Mouse (Mus musculus) lung, adult 2 months (tissue): ENCODE measurements around the gene Krt7. TPM values are rescaled to one million over a fixed set of nuclear protein-coding genes. Genes with fewer than 3 reads are reported as not detected.

Experiments
- DNase-seq: peaks from one replicate; pipeline ENCODE4 v3.0.0; 2022
- H3K4me1 ChIP-seq: fragments of 200-500 bp; 2 replicates; pipeline ENCODE4 v1.6.1; 2011; ENCODE audit warnings: low read length; ENCODE audit not compliant: control insufficient read depth, insufficient read depth
- H3K4me3 ChIP-seq: fragments of 200-500 bp; replicated peaks from 2 replicates; pipeline ENCODE3; 2011; ENCODE audit warnings: low read depth, mild to moderate bottlenecking, control low read depth, low read length; ENCODE audit errors: extremely low read depth
- CTCF ChIP-seq: fragments of 200-500 bp; IDR thresholded peaks from 2 replicates; pipeline ENCODE4 v1.5.1; 2011; ENCODE audit warnings: mild to moderate bottlenecking, low read length, control low read depth; ENCODE audit not compliant: insufficient read depth
- POLR2A ChIP-seq: fragments of 200-500 bp; IDR thresholded peaks from 2 replicates; pipeline ENCODE4 v1.6.1; 2011; ENCODE audit warnings: low read depth, mild to moderate bottlenecking, control low read depth, low read length, borderline replicate concordance; ENCODE audit errors: extremely low read depth
- WGBS: fragments of 180-500 bp; shearing (Covaris S2); methylation state at CpG from one replicate; pipeline ENCODE4 v1.1.7; 2018; 5-methylcytosine and 5-hydroxymethylcytosine counted together
- polyA plus RNA-seq: library from polyadenylated mRNA; depleted of rRNA; stranded (reverse); fragments of >200 nt; gene quantifications from 2 replicates; pipeline ENCODE4 v1.2.3, GENCODE M21; 2012

Krt7 gene
- polyA plus RNA-seq, 1 experiment = 143 TPM

DNA sequence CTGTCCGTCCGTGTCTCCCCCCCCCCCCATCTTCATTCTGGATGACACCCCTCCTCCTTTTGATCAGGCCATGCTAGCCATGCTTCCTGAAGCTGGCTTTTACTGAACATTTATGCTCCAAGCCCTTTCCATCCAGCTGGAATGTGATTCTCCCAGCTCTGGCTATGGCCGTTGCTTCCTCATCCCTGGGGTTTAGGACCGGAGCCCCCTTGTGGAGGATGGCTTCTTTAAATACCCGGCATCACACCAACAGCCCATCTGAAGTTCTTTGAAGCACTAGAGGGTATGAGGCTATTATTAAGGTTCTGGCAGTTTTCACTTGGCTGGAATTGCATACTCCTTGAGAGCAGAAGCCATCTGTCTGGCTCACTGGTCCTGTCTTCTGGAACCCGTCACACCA, 10.1 kb downstream of the Krt7 start:
- DNase-seq = no peak
- H3K4me1 ChIP-seq = no peaks in the 10 kb centered on the region
- TF ChIP-seq CTCF = no peak
- TF ChIP-seq POLR2A = no peak
- H3K4me3 ChIP-seq = no peak overlapping the region
- 49% methylated on average over 6 of the region's 6 CpGs for WGBS

DNA sequence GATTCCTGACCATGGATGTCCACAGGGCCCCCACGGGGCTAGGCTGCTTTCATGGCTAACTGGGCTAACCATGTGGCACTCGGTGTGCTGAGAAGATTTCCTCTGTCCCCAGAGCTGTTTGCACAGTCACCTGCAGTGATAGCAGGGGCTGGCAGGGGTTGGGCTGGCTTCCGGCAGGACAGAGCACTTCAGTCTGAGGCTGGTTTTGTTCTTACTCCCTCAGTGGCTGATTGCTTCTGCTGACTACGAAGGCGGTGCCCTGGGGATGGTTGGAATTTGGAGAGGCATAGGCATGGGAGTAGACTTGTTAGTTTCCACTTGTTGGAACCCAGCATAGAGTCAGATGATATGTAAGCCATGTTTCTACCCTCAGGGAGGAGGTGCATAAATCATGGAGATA, 14.1 kb downstream of the Krt7 start:
- TF ChIP-seq CTCF (no peak), POLR2A (no peak)
- no peak for DNase-seq
- WGBS = 24% methylated on average over 5 of the region's 5 CpGs
- H3K4me1 ChIP-seq = no peaks in the 10 kb centered on the region
- no peak overlapping the region for H3K4me3 ChIP-seq

DNA sequence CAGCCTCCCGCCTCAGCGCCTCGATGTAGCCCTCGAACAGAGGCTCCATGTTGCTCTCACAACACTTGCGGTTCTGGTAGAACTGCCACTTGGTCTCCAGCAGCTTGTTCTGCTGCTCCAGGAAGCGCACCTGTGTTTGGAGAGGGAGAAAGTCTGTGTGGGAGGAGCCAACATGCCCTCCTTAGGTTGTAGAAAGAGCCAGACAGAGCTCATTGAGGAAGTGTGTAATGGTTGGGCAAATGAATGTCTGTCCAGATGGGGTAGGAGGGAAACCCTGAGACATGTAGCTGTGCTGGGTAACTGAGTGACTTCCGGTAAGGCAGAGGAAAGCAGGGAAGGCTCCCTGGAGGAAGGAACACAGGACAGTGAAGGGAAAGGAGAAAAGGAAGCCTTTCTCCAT, 25.8 kb downstream of the Krt7 start:
- no peaks in the 10 kb centered on the region for H3K4me1 ChIP-seq
- 44% methylated on average over 7 of the region's 7 CpGs for WGBS
- no peak overlapping the region for H3K4me3 ChIP-seq
- DNase-seq = no peak
- TF ChIP-seq POLR2A (no peak), CTCF (no peak)

DNA sequence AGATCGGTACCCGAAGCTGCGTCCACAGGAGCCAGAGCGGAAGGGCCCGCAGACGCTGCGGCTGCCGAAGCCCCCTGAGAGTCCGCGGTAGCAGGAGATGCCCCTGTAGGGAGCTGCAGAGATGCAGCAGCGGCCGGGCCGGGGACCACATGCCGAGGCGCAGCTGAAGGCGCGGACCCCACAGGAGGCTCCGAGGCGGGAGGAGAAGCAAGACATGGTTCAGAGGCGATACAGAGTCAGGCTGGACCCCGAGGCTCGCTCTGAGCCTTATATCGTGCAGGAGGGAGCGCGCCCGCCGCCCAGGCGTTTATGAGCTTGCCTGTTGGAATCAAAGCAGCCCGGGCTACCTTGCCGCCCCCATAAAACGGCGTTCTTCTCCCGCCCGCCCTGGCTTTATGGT, 27.7 kb downstream of the Krt7 start, which contains the start of gene Krt87:
TSS of gene Krt87 (minus strand) at position 250 of the 400 bp plus-strand sequence.
- 6% methylated on average over 34 of the region's 34 CpGs for WGBS
- H3K4me1 ChIP-seq = no peaks in the 10 kb centered on the region
- no peak for DNase-seq
- H3K4me3 ChIP-seq = no peak within 1 kb of the TSS
- no peak for TF ChIP-seq POLR2A
- TF ChIP-seq CTCF = no peak

DNA sequence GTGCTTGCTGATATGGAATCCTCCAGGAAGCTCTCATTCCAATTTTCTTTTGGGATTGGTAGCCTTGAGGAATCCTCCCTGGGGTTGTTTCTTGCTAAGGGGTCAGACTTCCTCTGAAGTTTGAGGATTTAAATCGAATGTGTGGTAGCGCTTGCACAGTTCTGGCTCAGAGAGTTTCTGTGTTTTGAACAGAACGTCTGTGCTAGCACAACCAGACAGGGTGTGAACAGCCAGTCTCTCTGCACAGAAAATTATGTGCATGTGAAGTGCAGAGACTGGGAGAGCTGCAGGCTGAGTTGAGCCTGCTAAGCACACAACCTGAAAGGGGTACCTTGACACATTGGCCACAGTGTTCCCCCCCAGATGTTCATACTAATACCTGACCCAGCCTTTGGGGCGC, 30.0 kb downstream of the Krt7 start:
- WGBS = 72% methylated on average over 4 of the region's 4 CpGs
- H3K4me1 ChIP-seq = no peaks in the 10 kb centered on the region
- no peak for TF ChIP-seq POLR2A
- no peak for DNase-seq
- H3K4me3 ChIP-seq = no peak overlapping the region

DNA sequence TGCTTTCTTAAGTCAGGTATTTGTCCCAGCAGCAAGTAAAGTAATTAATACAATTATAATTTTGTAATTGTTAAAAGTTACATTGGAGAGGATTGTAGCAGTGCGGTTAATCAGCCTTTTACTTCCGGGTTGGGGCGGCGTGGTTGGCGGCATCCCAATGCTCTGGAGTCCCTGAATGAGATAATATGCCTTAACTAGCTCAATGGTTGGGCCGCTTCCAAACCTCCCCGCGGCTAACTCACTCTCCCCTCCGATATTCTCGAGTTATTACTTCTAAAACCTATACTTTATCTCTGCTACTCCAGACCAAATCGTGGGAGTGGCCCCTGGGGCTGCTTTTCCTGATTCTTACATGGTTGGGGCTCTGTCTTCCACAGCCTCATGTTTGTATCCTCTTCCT, 35.7 kb downstream of the Krt7 start:
- DNase-seq = no peak
- 58% methylated on average over 11 of the region's 11 CpGs for WGBS
- H3K4me1 ChIP-seq = no peaks in the 10 kb centered on the region
- no peak overlapping the region for H3K4me3 ChIP-seq
- TF ChIP-seq POLR2A = no peak
- no peak for TF ChIP-seq CTCF

DNA sequence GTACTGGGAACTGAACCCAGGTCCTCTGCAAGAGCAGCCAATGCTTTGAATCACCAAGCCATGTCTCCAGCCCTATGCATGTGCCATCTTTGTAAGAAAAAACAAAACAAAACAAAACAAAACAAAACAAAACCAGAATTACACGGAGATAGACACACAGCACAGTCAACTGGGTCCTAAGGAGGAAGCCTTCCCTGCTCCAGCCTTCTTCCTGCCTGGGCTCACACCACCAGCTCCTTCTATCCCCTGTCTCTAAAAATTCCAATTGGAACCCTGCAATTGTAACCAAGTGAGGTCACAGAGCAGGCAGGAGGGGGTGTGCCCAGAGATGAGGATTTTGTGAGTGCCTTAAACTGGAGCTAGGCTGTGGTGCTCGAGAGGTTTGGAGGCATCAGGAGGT, 36.6 kb downstream of the Krt7 start, which contains the start of gene Krt88:
TSS of gene Krt88 (plus strand) at position 301 of the 400 bp plus-strand sequence.
- 75% methylated on average over 2 of the region's 2 CpGs for WGBS
- no peak within 1 kb of the TSS for H3K4me3 ChIP-seq
- H3K4me1 ChIP-seq = no peaks in the 10 kb centered on the region
- TF ChIP-seq CTCF (no peak), POLR2A (no peak)
- no peak for DNase-seq

DNA sequence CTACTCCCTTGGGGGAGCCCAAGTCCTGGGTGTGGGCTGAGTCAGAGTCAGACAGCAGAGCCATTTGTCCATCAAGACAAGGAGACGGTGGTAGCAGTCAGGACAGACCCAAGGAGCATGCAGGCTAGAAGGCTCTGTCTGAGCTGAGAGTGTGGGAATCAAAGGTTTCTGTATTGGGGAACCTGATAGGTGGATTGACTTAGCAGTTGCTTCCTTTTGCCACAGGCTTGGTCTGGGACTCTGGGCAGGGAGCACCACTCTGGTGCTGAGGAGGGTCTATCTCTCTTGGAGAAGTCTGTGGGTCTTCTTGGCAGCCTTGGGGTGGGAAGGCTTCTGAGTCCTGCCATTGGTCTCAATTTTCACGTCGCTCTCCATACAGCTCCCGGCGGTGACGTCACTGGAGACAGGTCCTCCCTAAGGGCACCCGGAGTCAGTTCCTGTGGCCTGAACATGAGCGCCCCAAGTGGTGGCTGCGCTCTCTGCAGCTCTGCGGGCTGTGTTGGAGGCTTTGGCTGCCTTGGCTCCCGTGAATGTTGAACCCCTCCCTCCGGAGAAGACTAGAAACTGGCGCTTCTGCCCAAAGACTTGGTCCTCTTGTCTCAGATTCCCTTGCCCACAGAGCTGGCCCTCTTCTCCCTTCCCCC, 42.4 kb downstream of the Krt7 start:
- 8% methylated on average over 13 of the region's 13 CpGs for WGBS
- no peaks in the 10 kb centered on the region for H3K4me1 ChIP-seq
- H3K4me3 ChIP-seq = no peak overlapping the region
- TF ChIP-seq POLR2A = no peak
- peak; percentile 76 for TF ChIP-seq CTCF
- peak; percentile 83 for DNase-seq

DNA sequence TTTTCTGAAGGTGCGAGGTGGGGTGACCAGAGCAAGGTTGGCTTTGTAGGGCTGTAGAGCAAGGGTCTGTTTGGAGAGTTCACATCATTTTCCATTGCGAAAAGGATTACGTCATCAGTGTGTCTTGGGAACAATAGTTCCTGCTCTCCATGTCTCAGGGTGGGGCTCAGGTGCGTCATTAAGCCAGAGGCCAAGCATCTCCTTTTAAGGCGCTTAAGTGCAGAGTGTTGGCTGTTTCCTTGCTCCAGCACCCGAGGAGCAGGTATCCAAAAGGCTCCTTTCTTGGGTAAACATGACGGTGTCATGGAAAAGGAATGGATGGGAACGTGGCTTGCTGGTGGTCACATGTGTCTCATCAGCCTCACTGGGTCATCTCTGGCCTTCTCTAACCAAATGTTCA, 43.9 kb downstream of the Krt7 start:
- Histone ChIP-seq H3K4me3 (no peak overlapping the region), H3K4me1 (no peaks in the 10 kb centered on the region)
- TF ChIP-seq POLR2A (no peak), CTCF (no peak)
- 74% methylated on average over 8 of the region's 8 CpGs for WGBS
- DNase-seq = no peak

DNA sequence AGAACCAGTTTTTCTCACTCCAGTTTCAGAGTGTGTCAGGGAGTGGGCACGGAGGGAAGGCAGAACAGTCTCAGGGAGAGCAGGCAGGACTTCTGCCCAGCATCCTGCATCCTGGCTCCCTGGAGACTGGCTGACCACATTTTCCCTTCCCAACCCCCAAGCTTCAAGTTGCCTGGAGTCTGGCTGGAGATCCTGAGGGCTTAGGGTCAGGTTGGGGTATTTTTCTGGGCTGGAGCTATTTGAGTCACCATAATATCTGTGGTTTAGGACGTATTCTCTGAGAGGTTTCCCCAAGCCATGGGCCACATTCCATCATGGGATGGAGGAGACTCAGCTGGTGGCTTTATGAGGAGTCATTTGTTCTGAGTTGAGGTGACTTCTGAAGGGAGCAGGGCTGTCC, 44.4 kb downstream of the Krt7 start:
- H3K4me1 ChIP-seq = no peaks in the 10 kb centered on the region
- no peak overlapping the region for H3K4me3 ChIP-seq
- 65% methylated on average over 2 of the region's 2 CpGs for WGBS
- TF ChIP-seq POLR2A = no peak
- TF ChIP-seq CTCF = no peak
- no peak for DNase-seq
